Mouse (Mus musculus): Measurements from ENCODE around the gene Hbb-bs. TPM values are rescaled to one million over a fixed set of nuclear protein-coding genes. Genes with fewer than 3 reads are reported as not detected.

Hbb-bs gene
- polyA plus RNA-seq, 1 experiment from 2014 or later, result 3,022 TPM

Other genes starting within 250 kb of the Hbb-bs start
- gene Olfr618, start 238.0 kb downstream of the Hbb-bs start, polyA plus RNA-seq (2016; fragmentation: Nextera tagmentation; extraction: Ambion mirVana), result not detected in 2 replicates
- gene Olfr619, start 227.5 kb downstream of the Hbb-bs start, polyA plus RNA-seq (2016; fragmentation: Nextera tagmentation; extraction: Ambion mirVana), result not detected in 2 replicates
- not detected in 2 replicates for gene Olfr620, start 215.6 kb downstream of the Hbb-bs start, polyA plus RNA-seq (2016; fragmentation: Nextera tagmentation; extraction: Ambion mirVana)
- not detected in 2 replicates for gene Olfr622, start 185.4 kb downstream of the Hbb-bs start, polyA plus RNA-seq (2016; fragmentation: Nextera tagmentation; extraction: Ambion mirVana)
- gene Olfr623, start 164.4 kb downstream of the Hbb-bs start, polyA plus RNA-seq (2016; fragmentation: Nextera tagmentation; extraction: Ambion mirVana), result not detected in 2 replicates
- gene Olfr624, start 156.9 kb downstream of the Hbb-bs start, polyA plus RNA-seq (2016; fragmentation: Nextera tagmentation; extraction: Ambion mirVana), result 0.03 and 0.04 TPM in 2 replicates
- not detected in 2 replicates for gene Olfr625-ps1, start 145.4 kb downstream of the Hbb-bs start, polyA plus RNA-seq (2016; fragmentation: Nextera tagmentation; extraction: Ambion mirVana)
- not detected in 2 replicates for gene Olfr243, start 113.4 kb downstream of the Hbb-bs start, polyA plus RNA-seq (2016; fragmentation: Nextera tagmentation; extraction: Ambion mirVana)
- gene Olfr628, start 97.7 kb downstream of the Hbb-bs start, polyA plus RNA-seq (2016; fragmentation: Nextera tagmentation; extraction: Ambion mirVana), result not detected in 2 replicates
- gene Olfr629, start 83.2 kb downstream of the Hbb-bs start, polyA plus RNA-seq (2016; fragmentation: Nextera tagmentation; extraction: Ambion mirVana), result 0.08 TPM in 1 of 2 replicates, not detected in the other
- not detected in 2 replicates for gene Olfr630, start 70.8 kb downstream of the Hbb-bs start, polyA plus RNA-seq (2016; fragmentation: Nextera tagmentation; extraction: Ambion mirVana)
- gene Olfr69, start 56.5 kb downstream of the Hbb-bs start, polyA plus RNA-seq (2016; fragmentation: Nextera tagmentation; extraction: Ambion mirVana), result not detected in 2 replicates
- not detected in 2 replicates for gene Olfr68, start 48.4 kb downstream of the Hbb-bs start, polyA plus RNA-seq (2016; fragmentation: Nextera tagmentation; extraction: Ambion mirVana)
- gene Olfr67, start 36.3 kb downstream of the Hbb-bs start, polyA plus RNA-seq (2016; fragmentation: Nextera tagmentation; extraction: Ambion mirVana), result not detected in 2 replicates
- gene Hbb-bt, start 14.1 kb downstream of the Hbb-bs start, polyA plus RNA-seq (2016; fragmentation: Nextera tagmentation; extraction: Ambion mirVana), result 3,072 and 3,403 TPM in 2 replicates
- gene Hbb-bh2, start 12.4 kb upstream of the Hbb-bs start, polyA plus RNA-seq (2016; fragmentation: Nextera tagmentation; extraction: Ambion mirVana), result 0.50 and 0.56 TPM in 2 replicates
- gene Hbb-bh1, start 15.1 kb upstream of the Hbb-bs start, polyA plus RNA-seq (2016; fragmentation: Nextera tagmentation; extraction: Ambion mirVana), result 2,015 and 2,280 TPM in 2 replicates
- gene Hbb-y, start 25.1 kb upstream of the Hbb-bs start, polyA plus RNA-seq (2016; fragmentation: Nextera tagmentation; extraction: Ambion mirVana), result 31,254 and 35,001 TPM in 2 replicates
- not detected in 2 replicates for gene Olfr66, start 58.2 kb upstream of the Hbb-bs start, polyA plus RNA-seq (2016; fragmentation: Nextera tagmentation; extraction: Ambion mirVana)
- not detected in 2 replicates for gene Olfr64, start 66.4 kb upstream of the Hbb-bs start, polyA plus RNA-seq (2016; fragmentation: Nextera tagmentation; extraction: Ambion mirVana)
- gene Olfr65, start 75.4 kb upstream of the Hbb-bs start, polyA plus RNA-seq (2016; fragmentation: Nextera tagmentation; extraction: Ambion mirVana), result not detected in 2 replicates
- not detected in 2 replicates for gene Olfr631, start 100.7 kb upstream of the Hbb-bs start, polyA plus RNA-seq (2016; fragmentation: Nextera tagmentation; extraction: Ambion mirVana)
- gene Olfr632, start 106.3 kb upstream of the Hbb-bs start, polyA plus RNA-seq (2016; fragmentation: Nextera tagmentation; extraction: Ambion mirVana), result not detected in 2 replicates
- not detected in 2 replicates for gene Olfr633, start 116.3 kb upstream of the Hbb-bs start, polyA plus RNA-seq (2016; fragmentation: Nextera tagmentation; extraction: Ambion mirVana)
- gene Olfr635, start 143.1 kb upstream of the Hbb-bs start, polyA plus RNA-seq (2016; fragmentation: Nextera tagmentation; extraction: Ambion mirVana), result not detected in 2 replicates
- 0.18 TPM in 1 of 2 replicates, not detected in the other for gene Olfr638, start 170.7 kb upstream of the Hbb-bs start, polyA plus RNA-seq (2016; fragmentation: Nextera tagmentation; extraction: Ambion mirVana)
- gene Olfr639, start 189.2 kb upstream of the Hbb-bs start, polyA plus RNA-seq (2016; fragmentation: Nextera tagmentation; extraction: Ambion mirVana), result 0.03 and 0.04 TPM in 2 replicates
- gene Olfr640, start 197.5 kb upstream of the Hbb-bs start, polyA plus RNA-seq (2016; fragmentation: Nextera tagmentation; extraction: Ambion mirVana), result not detected in 2 replicates
- not detected in 2 replicates for gene Olfr641, start 207.3 kb upstream of the Hbb-bs start, polyA plus RNA-seq (2016; fragmentation: Nextera tagmentation; extraction: Ambion mirVana)
- not detected in 2 replicates for gene Olfr642, start 224.6 kb upstream of the Hbb-bs start, polyA plus RNA-seq (2016; fragmentation: Nextera tagmentation; extraction: Ambion mirVana)
- gene 4930516K23Rik, start 233.3 kb upstream of the Hbb-bs start, polyA plus RNA-seq (2016; fragmentation: Nextera tagmentation; extraction: Ambion mirVana), result not detected in 2 replicates
- not detected in 2 replicates for gene Olfr644, start 243.8 kb upstream of the Hbb-bs start, polyA plus RNA-seq (2016; fragmentation: Nextera tagmentation; extraction: Ambion mirVana)